Mouse (Mus musculus) right cerebral cortex, postnatal 10 days (tissue): ENCODE measurements around the gene Cd27.

Experiments
- DNase-seq, 2 experiments: peaks; one replicate each; pipeline ENCODE4 v3.0.0; 2021; ENCODE audit warnings: low spot score in 2 of 2

The Cd27 gene

GRCm38 (mm10) chr6:125244551-125244950, 7.7 kb upstream of the Cd27 start:
- no peak for DNase-seq

DNA sequence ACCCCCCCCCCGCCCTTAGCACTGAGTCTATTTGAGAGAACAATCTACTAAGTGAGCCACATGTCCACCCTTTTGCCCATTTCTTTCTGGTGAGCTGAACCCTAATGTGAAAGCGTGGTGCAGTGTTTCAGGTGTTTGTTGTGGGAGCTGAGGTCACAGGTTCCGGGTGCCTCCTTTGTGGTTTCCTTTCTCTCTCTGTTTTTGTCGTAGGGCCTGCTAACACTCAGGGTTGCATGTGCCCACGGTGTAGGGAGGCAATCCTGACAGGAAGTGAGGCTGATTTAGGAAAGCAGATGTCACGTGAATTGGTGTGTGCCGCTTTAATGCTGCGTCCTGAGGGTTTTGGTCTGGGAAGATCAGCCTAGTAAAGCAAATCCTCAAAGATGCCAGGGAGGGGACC, 4.8 kb upstream of the Cd27 start:
- no peak for DNase-seq

GRCm38 (mm10) chr6:125240617-125241016, 3.8 kb upstream of the Cd27 start:
- DNase-seq: no peak

GRCm38 (mm10) chr6:125239547-125239946, 2.7 kb upstream of the Cd27 start:
- no peak for DNase-seq

DNA sequence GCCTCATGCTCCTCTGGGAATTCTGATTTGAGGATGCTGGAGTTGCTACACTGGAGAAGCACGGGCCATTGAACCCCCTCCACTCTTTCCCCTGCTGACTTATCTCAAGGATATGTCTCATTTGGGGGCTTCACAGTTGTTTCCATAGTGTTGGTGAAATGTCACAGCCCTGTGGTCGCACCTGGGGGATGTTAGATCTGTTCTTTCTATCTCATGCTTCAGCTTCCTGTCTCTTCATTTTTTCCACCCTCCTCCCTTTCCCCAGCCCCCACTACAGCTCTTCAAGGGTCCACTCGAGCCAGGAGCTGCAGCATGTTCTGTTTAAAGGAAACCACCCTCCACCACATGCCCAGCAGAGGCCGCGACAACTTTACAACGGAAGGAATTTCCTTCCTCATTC, 1.6 kb upstream of the Cd27 start:
- no peak for DNase-seq

DNA sequence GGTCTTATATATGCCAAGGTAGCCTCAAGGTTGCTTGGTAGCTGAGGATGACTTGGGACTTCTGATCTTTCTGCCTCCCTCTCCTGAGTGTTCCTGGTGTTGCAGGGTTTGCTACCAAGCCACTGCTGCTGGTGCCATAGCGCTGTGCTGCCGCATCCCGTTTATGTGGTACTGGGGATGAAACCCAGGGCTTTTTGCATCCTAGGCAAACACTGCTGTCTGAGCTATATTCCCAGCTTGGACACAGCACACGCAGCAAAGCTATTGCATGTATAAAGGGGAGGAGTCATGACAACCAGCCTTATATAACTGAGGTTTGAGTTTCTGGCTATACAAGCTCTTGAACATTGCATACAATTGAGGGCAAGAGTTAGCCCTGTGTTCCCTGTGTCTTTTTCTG, 611 bp upstream of the Cd27 start:
- DNase-seq: no peak

DNA sequence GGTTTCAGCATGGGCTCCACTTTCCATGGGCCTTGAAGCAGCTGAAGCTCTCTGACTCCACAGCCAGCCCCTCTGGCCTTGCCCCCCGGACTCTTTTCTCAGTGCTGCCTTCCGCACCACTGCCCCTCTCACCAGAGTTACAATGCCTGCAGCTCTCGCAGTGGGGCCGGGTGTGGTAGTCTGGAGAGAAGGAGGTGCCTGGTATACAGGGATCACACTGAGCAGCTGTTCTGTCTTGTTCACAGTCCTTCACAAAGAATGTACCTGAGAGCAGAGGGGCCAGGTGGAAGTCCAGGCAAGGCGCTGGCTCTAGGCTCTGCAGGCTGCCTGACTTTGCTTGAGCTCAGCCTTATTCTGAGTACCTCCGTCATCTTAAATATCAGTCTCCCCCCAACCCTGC, 469 bp downstream of the Cd27 start:
- DNase-seq: no peak

DNA sequence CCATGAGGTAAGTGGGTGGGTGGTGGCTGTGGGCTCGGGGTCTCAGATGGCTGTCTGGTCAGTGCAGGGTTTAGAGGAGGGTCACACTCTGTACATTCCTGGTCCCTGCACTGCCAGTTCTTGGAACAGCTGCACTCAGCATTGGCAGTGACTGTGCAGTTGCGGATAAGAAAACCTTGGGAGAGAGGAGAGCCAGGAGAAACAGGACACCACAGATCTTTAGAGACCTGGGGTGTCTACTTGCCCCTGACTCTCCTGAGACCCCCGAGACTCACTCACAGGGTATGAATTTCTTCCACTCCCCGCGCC, 2.3 kb downstream of the Cd27 start:
- no peak for DNase-seq

GRCm38 (mm10) chr6:125233816-125234519, 2.8 kb downstream of the Cd27 start:
- DNase-seq: no peak

- DNase-seq: no peak
These were observed 4.3 kb downstream of the Cd27 start for GRCm38 (mm10) chr6:125232516-125232915.

GRCm38 (mm10) chr6:125232045-125232437, 4.8 kb downstream of the Cd27 start:
- DNase-seq: no peak

DNA sequence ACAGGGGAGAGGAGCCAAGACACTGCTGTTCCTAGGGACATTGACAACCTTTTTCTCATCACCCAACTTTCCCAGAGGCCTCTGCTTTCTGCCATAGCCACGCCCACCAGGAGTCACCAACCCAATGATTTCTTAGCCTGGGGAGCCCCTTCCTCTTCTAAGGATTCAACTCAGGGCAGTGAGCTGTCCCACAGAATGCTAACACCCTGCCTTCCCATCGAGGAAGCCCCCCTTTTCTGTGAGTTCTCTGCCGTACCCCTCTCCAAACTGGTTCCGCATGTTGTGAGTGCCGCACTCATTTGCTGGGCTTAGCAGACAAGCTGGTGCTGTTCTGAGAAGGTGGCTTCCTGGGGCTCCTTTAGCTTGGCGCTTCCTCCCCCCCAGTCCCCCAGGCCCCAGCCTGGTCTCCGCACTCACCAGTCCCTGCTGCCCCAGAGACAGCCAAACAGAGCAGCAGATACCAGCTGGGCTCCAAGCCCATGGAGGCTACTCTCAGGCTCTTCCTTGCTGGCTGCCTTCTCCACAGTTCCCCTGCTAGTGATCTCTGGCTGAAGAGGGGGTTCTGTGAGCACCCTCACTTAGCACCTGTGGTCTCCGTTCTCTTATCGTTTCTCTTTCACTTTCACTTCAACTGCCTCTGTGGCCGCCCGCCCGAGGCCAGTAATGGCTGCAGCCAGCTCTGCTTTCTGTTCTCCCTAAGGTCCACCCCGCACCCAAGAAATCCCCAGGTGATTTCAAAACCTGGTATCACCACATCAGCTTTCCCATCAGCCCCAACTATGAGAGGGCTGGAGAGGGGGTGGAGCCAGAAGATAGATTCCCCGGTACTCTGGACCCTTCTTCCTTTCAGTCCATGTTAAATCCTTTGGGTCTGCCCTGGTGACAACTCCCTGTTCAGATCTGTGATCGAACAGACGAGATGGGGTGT, 5.4 kb downstream of the Cd27 start, which contains the start of gene Tapbpl:
Gene Tapbpl, minus strand, starts transcription at position 744 of the 928 bp plus-strand sequence.
- DNase-seq: peak; percentile 58 to 61

DNA sequence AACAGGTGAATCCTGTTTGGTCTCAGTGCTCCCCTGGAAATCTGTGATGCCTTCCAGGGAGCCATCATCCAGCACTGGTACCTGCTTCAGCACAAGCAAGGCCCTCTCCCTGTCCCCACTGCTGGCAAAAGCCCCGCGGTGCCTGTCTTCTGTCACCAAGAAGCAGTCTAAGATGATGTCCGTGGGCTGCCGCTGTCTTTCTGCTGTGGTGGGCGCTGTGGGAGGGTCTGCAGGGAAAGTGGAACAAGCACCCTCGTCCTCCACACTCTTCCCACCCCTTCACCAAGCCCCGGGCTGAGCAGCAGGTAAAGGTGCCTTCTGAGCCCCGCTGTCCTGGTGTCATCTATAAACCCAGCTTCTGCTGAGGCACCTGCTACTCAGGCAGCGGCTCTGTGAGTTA, 6.2 kb downstream of the Cd27 start:
- no peak for DNase-seq

DNA sequence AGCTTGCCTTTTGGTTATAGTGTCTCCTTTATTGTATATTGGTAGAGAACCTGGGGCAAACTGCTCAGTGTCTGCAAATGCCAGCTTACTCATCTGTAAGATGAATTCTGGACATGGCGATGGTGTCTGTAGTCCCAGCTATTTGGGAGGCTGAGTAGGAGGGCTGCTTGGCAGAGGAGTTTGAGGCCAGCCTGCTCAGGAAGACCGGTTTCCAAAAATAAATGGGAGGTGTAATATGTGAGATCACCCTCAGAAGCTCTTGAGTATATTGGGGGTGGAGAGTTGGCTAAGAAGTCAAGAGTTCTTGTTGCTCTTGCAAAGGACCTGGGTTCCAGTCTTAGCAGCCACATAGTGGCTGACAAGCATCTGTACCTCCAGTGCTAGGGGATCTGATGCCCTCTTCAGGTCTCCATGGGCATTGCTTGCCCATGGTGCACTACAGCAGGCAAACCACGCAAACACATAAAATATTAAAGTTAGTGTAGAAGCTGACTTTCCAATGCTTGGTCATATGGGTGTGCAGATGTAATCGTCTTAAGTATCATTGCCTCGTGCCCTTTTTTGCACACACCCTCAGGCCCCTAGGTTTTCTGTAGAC, 11.2 kb downstream of the Cd27 start:
- DNase-seq: no peak

GRCm38 (mm10) chr6:125222577-125222976, 14.2 kb downstream of the Cd27 start:
- no peak for DNase-seq

DNA sequence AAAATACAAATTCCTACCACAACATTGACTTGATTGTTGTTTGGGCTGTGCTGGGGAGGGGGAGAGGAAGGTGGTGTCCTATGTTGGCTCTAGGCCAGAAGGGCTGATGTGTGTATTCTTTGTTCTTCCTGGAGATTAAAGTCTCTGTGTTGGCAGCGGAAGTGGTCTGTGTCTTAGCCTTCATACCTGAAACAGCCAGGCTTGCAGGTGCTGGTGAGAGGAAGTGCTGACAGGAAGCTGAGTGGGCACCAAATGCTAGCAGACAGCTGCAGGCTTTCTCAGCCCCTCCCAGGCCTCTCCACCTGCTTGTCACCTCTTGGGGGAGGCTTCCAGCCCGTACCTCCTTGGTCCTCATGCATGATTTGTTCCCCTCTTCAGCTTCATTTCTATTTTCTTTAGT, 14.7 kb downstream of the Cd27 start:
- DNase-seq: no peak

DNA sequence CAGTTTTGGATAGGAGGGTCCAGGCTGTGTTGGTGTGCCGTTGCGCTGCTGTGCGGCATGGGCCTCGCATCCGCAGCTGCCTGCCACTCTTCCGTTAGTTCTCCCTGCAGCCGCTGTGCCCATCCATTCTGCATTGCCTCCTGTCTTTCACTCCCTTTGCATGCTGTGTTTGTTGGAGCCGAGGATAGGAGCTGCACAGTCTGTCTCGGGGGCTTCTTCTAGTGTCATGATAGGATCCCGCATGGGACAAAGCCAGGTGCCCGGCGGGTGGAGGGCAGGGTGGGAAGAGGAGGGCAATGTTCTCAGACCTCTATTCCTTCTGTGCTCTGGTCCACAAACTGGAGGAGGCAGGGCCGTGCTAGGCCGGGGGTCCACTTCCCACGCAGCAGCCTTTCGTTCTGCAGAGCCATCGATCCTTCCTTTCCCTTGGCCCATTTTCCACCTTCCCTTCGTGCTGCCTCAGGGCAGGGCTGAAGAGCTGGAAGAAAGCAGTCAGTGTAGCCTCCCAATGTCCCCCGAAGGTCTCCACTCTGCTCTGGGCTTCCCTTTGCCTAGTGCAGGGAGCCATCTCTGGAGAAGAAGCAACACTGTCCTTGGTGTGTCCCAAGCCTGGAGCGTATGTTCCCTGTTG, 15.6 kb downstream of the Cd27 start:
- DNase-seq: no peak

- DNase-seq: peak; percentile 71 to 72
These were observed 17.8 kb downstream of the Cd27 start for GRCm38 (mm10) chr6:125218963-125219362.

DNA sequence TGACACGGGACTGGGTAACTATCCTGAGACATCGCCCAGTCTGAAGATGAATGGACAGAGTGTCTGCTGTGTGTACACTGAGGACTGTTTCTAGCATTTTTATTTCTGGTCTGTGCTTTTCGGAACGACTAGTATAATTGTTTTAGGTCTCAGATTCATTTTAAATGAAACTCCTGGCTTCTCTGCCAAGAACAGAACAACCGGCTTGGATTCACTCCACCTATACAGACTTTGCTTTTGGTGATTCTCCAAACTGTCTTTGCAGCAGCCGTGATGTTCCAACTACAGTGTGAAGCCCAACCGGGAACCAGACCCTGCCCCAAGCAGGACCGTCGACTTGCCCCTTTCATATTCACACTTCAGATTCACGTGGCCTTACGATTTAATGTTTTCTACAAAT, 18.9 kb downstream of the Cd27 start:
- DNase-seq: peak in 1 of 2 experiments; percentile 46

GRCm38 (mm10) chr6:125216898-125217297, 19.9 kb downstream of the Cd27 start:
- no peak for DNase-seq

DNA sequence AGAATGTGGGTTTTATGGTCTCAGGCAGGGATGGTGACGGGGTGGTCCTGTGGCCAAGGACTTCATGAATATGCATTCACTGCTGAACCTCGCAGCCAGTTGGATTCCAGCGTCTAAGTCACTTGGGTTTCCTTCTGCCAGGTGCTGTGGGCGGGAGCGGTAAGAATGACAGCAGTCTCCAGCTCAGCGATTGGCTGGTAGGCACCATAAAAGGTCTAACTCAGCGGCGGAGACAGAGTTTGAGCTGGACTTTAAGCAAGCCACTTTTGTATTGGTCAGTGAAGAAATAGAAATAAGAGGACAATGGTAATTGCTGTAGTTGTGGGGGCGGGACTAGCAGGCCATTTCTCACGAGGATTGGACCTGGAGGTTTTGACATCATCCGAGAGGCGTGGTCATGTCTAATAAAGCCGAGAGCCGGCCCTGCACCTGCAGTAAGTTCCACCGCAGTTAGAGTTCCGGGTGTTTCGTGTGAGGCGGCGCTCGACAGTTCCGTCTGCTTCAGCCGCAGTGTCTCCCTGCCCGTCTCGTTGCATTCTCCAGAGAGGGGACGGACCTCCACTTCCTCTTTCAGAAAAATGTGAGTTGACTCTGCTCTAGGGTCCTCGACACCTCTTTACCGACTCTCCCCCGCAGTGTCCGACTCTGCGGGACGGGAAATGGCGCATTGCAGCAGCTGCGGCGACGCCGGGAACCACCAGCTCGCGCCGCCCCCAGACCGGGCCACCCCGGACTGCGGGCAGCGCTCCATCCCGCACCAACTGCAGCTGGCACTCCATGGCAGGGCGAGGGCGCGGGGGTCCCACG, 21.5 kb downstream of the Cd27 start, which contains the start of gene Vamp1:
Gene Vamp1, plus strand, starts transcription at position 404 of the 807 bp plus-strand sequence.
- DNase-seq: peak; percentile 95 to 98
